Mouse (Mus musculus): ENCODE data around the gene Gria3. TPM values are rescaled to one million over a fixed set of nuclear protein-coding genes. Genes with fewer than 3 reads are reported as not detected.

Gria3 gene
- polyA plus RNA-seq, 1 experiment from 2014 or later: 7.1 TPM

- H3K4me1 ChIP-seq (ENCODE audit: control insufficient read depth, insufficient read depth, low read length): no peaks in the 10 kb centered on the region
- H3K27ac ChIP-seq (ENCODE audit: low read depth, low read length): no peak overlapping the region
- no peaks in the 10 kb centered on the region for H3K27me3 ChIP-seq (ENCODE audit: control insufficient read depth, insufficient read depth, low read length)
- H3K4me2 ChIP-seq (replicated peaks; ENCODE audit: low read depth, low read length): no peak overlapping the region
- ATAC-seq (ENCODE audit: low FRiP score, low TSS enrichment): no peak
- 75% methylated on average over 2 of the region's 2 CpGs for WGBS
- no peaks in the 10 kb centered on the region for H3K9me3 ChIP-seq (ENCODE audit: control insufficient read depth, low read length)
- no peak overlapping the region for H3K4me3 ChIP-seq (ENCODE audit: low read length)
- H3K36me3 ChIP-seq (ENCODE audit: control insufficient read depth, insufficient read depth, low read length): no peaks in the 10 kb centered on the region
- no peak overlapping the region for H3K9ac ChIP-seq (ENCODE audit: low read depth, low read length)
These were observed 131.9 kb downstream of the Gria3 start for GRCm38 (mm10) chrX:41532511-41532910.

DNA sequence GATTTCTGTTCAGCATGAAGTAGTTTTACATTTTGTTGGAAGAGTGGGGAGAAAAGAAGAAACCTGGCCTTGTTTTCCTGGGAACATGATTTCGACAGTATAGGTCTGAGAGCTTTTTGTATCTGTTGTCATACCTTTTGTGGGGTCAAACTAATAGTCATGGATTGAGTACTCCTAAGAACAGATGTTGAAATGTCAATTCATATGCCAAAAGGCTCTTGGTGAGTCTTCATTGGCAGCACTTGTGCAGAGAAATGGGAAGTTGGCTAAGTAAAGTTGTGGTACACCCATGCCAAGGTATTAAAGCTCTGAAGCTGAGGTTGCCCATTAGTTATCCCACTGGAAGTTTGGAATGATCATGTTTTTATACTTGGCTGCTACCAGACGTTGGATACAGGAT lies 135.2 kb downstream of the Gria3 start:
- no peaks in the 10 kb centered on the region for H3K9me3 ChIP-seq (ENCODE audit: control insufficient read depth, low read length)
- H3K4me3 ChIP-seq (ENCODE audit: low read length): no peak overlapping the region
- no peak overlapping the region for H3K27ac ChIP-seq (ENCODE audit: low read depth, low read length)
- H3K4me2 ChIP-seq (replicated peaks; ENCODE audit: low read depth, low read length): no peak overlapping the region
- no peaks in the 10 kb centered on the region for H3K36me3 ChIP-seq (ENCODE audit: control insufficient read depth, insufficient read depth, low read length)
- H3K27me3 ChIP-seq (ENCODE audit: control insufficient read depth, insufficient read depth, low read length): no peaks in the 10 kb centered on the region
- no peak overlapping the region for H3K9ac ChIP-seq (ENCODE audit: low read depth, low read length)
- ATAC-seq (ENCODE audit: low FRiP score, low TSS enrichment): no peak
- 79% methylated on average over 2 of the region's 2 CpGs for WGBS
- no peaks in the 10 kb centered on the region for H3K4me1 ChIP-seq (ENCODE audit: control insufficient read depth, insufficient read depth, low read length)

- no peaks in the 10 kb centered on the region for H3K27me3 ChIP-seq (ENCODE audit: control insufficient read depth, insufficient read depth, low read length)
- no peaks in the 10 kb centered on the region for H3K9me3 ChIP-seq (ENCODE audit: control insufficient read depth, low read length)
- no peaks in the 10 kb centered on the region for H3K36me3 ChIP-seq (ENCODE audit: control insufficient read depth, insufficient read depth, low read length)
- no peak overlapping the region for H3K4me3 ChIP-seq (ENCODE audit: low read length)
- H3K4me1 ChIP-seq (ENCODE audit: control insufficient read depth, insufficient read depth, low read length): no peaks in the 10 kb centered on the region
- no peak overlapping the region for H3K9ac ChIP-seq (ENCODE audit: low read depth, low read length)
- 73% methylated on average over 6 of the region's 6 CpGs for WGBS
- no peak overlapping the region for H3K4me2 ChIP-seq (replicated peaks; ENCODE audit: low read depth, low read length)
- ATAC-seq (ENCODE audit: low FRiP score, low TSS enrichment): no peak
- H3K27ac ChIP-seq (ENCODE audit: low read depth, low read length): no peak overlapping the region
These were observed 161.8 kb downstream of the Gria3 start for GRCm38 (mm10) chrX:41562296-41563060.

DNA sequence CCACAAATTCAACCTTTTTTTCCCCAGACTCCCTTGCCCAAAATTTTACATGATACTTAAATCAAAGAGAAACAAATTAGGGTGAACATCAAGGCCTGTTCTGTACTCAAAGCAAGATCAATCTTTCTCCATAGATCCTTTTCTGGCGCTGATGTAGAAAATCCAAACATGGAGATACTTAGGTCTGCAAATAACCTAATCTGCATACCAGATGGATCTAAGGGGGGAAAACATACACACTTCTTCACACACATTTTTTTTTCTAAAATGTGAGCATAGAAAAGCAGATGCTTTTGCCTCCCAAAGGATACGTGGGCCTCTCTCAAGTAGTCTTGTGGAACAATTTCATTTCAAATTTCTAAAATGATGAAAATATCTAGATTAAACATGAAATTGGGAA lies 164.2 kb downstream of the Gria3 start:
- Histone ChIP-seq H3K27me3 (ENCODE audit: control insufficient read depth, insufficient read depth, low read length) (no peaks in the 10 kb centered on the region), H3K4me2 (replicated peaks; ENCODE audit: low read depth, low read length) (no peak overlapping the region), H3K36me3 (ENCODE audit: control insufficient read depth, insufficient read depth, low read length) (no peaks in the 10 kb centered on the region), H3K4me3 (ENCODE audit: low read length) (no peak overlapping the region), H3K4me1 (ENCODE audit: control insufficient read depth, insufficient read depth, low read length) (no peaks in the 10 kb centered on the region), H3K9me3 (ENCODE audit: control insufficient read depth, low read length) (no peaks in the 10 kb centered on the region), H3K27ac (ENCODE audit: low read depth, low read length) (no peak overlapping the region), H3K9ac (ENCODE audit: low read depth, low read length) (no peak overlapping the region)
- WGBS: 83% methylated on average over 2 of the region's 2 CpGs
- ATAC-seq (ENCODE audit: low FRiP score, low TSS enrichment): no peak

DNA sequence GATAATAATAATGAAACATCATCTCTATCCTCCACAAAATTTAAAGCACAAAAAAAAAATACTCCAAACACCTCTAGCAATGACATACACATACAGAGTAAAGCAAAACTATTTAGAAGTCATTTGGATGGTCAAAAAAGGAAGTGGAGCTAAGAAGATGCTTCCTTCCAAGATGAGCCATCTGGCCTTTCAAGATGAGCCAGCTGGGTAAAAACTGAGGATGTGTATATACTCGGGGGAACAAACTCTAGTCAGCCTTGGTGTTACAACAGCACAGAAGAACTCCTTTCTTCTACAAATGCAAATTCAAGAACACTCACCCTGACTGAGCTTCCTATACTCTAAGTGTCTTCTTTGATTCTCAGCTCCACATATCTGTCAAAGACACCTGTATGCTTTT lies 172.4 kb downstream of the Gria3 start:
- Histone ChIP-seq H3K9ac (ENCODE audit: low read depth, low read length) (no peak overlapping the region), H3K36me3 (ENCODE audit: control insufficient read depth, insufficient read depth, low read length) (no peaks in the 10 kb centered on the region), H3K27me3 (ENCODE audit: control insufficient read depth, insufficient read depth, low read length) (no peaks in the 10 kb centered on the region), H3K4me1 (ENCODE audit: control insufficient read depth, insufficient read depth, low read length) (no peaks in the 10 kb centered on the region), H3K4me2 (replicated peaks; ENCODE audit: low read depth, low read length) (no peak overlapping the region), H3K9me3 (ENCODE audit: control insufficient read depth, low read length) (no peaks in the 10 kb centered on the region), H3K27ac (ENCODE audit: low read depth, low read length) (no peak overlapping the region), H3K4me3 (ENCODE audit: low read length) (no peak overlapping the region)
- ATAC-seq (ENCODE audit: low FRiP score, low TSS enrichment): no peak
- 70% methylated on average over 1 of the region's 1 CpGs for WGBS

GRCm38 (mm10) chrX:41578797-41579196 lies 178.1 kb downstream of the Gria3 start:
- H3K4me2 ChIP-seq (replicated peaks; ENCODE audit: low read depth, low read length): no peak overlapping the region
- no peaks in the 10 kb centered on the region for H3K27me3 ChIP-seq (ENCODE audit: control insufficient read depth, insufficient read depth, low read length)
- H3K36me3 ChIP-seq (ENCODE audit: control insufficient read depth, insufficient read depth, low read length): no peaks in the 10 kb centered on the region
- WGBS: 73% methylated on average over 5 of the region's 5 CpGs
- no peak overlapping the region for H3K4me3 ChIP-seq (ENCODE audit: low read length)
- no peak for ATAC-seq (ENCODE audit: low FRiP score, low TSS enrichment)
- H3K4me1 ChIP-seq (ENCODE audit: control insufficient read depth, insufficient read depth, low read length): no peaks in the 10 kb centered on the region
- H3K9ac ChIP-seq (ENCODE audit: low read depth, low read length): no peak overlapping the region
- H3K9me3 ChIP-seq (ENCODE audit: control insufficient read depth, low read length): no peaks in the 10 kb centered on the region
- H3K27ac ChIP-seq (ENCODE audit: low read depth, low read length): no peak overlapping the region

DNA sequence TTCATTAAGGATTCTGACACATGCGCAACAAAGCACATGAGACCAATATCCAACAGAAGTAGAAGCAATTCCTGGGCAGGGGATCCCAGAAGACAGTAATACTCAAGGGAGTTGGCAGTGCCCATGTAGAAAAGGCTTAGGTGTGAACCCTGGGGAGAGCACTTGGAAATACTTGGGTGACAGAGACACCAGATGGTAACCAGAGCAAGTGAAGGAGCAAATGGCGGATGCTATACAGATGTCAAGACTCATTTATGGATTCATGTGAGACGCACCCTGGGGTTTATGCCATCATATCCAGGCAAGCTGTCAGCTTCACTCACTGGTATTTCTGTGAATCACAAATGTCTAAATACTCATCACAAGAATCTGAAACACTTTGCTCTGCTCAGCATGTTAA lies 187.0 kb downstream of the Gria3 start:
- no peak overlapping the region for H3K4me2 ChIP-seq (replicated peaks; ENCODE audit: low read depth, low read length)
- H3K4me3 ChIP-seq (ENCODE audit: low read length): no peak overlapping the region
- no peaks in the 10 kb centered on the region for H3K9me3 ChIP-seq (ENCODE audit: control insufficient read depth, low read length)
- 98% methylated on average over 3 of the region's 3 CpGs for WGBS
- H3K9ac ChIP-seq (ENCODE audit: low read depth, low read length): no peak overlapping the region
- no peaks in the 10 kb centered on the region for H3K27me3 ChIP-seq (ENCODE audit: control insufficient read depth, insufficient read depth, low read length)
- no peak for ATAC-seq (ENCODE audit: low FRiP score, low TSS enrichment)
- H3K36me3 ChIP-seq (ENCODE audit: control insufficient read depth, insufficient read depth, low read length): no peaks in the 10 kb centered on the region
- H3K27ac ChIP-seq (ENCODE audit: low read depth, low read length): no peak overlapping the region
- H3K4me1 ChIP-seq (ENCODE audit: control insufficient read depth, insufficient read depth, low read length): no peaks in the 10 kb centered on the region

- Histone ChIP-seq H3K9me3 (ENCODE audit: control insufficient read depth, low read length) (no peaks in the 10 kb centered on the region), H3K27ac (ENCODE audit: low read depth, low read length) (no peak overlapping the region), H3K4me2 (replicated peaks; ENCODE audit: low read depth, low read length) (no peak overlapping the region), H3K4me1 (ENCODE audit: control insufficient read depth, insufficient read depth, low read length) (no peaks in the 10 kb centered on the region), H3K36me3 (ENCODE audit: control insufficient read depth, insufficient read depth, low read length) (no peaks in the 10 kb centered on the region), H3K27me3 (ENCODE audit: control insufficient read depth, insufficient read depth, low read length) (no peaks in the 10 kb centered on the region), H3K9ac (ENCODE audit: low read depth, low read length) (no peak overlapping the region), H3K4me3 (ENCODE audit: low read length) (no peak overlapping the region)
- ATAC-seq (ENCODE audit: low FRiP score, low TSS enrichment): no peak
- 97% methylated on average over 1 of the region's 1 CpGs for WGBS
These were observed 206.5 kb downstream of the Gria3 start for GRCm38 (mm10) chrX:41607181-41607580.

DNA sequence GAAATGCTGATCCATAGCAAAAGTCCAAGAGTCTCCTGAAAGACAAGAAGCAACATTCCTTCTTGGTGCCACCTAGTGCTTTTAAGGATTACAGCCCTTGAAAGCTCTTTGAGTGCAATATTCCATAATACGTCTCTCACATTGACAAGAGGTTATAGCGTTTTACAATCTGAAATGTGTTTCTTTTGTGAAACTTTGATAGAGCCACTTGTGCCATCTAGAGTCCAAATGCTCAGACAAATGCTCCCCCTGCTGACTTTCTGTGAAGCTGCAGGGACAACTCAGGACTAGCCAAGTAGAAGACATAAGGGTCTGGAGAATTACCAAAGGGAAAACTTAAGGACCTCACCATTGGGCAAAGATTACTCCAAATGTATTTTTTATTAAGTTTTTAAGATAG lies 214.3 kb downstream of the Gria3 start:
- no peak overlapping the region for H3K4me3 ChIP-seq (ENCODE audit: low read length)
- H3K4me1 ChIP-seq (ENCODE audit: control insufficient read depth, insufficient read depth, low read length): no peaks in the 10 kb centered on the region
- H3K36me3 ChIP-seq (ENCODE audit: control insufficient read depth, insufficient read depth, low read length): no peaks in the 10 kb centered on the region
- no peak overlapping the region for H3K27ac ChIP-seq (ENCODE audit: low read depth, low read length)
- 45% methylated on average over 2 of the region's 2 CpGs for WGBS
- no peak overlapping the region for H3K4me2 ChIP-seq (replicated peaks; ENCODE audit: low read depth, low read length)
- no peaks in the 10 kb centered on the region for H3K27me3 ChIP-seq (ENCODE audit: control insufficient read depth, insufficient read depth, low read length)
- H3K9ac ChIP-seq (ENCODE audit: low read depth, low read length): no peak overlapping the region
- ATAC-seq (ENCODE audit: low FRiP score, low TSS enrichment): no peak; the same call in 1 of the 2 replicates
- no peaks in the 10 kb centered on the region for H3K9me3 ChIP-seq (ENCODE audit: control insufficient read depth, low read length)
